Mouse (Mus musculus) Muller cell, postnatal 12 days (primary cell): Measurements from ENCODE around the gene Tlx2.

Experiments used
- DNase-seq: peaks from one replicate; pipeline ENCODE4 v3.0.0-alpha.2; 2015; ENCODE audit errors: inconsistent ontology term

Tlx2 gene

DNA sequence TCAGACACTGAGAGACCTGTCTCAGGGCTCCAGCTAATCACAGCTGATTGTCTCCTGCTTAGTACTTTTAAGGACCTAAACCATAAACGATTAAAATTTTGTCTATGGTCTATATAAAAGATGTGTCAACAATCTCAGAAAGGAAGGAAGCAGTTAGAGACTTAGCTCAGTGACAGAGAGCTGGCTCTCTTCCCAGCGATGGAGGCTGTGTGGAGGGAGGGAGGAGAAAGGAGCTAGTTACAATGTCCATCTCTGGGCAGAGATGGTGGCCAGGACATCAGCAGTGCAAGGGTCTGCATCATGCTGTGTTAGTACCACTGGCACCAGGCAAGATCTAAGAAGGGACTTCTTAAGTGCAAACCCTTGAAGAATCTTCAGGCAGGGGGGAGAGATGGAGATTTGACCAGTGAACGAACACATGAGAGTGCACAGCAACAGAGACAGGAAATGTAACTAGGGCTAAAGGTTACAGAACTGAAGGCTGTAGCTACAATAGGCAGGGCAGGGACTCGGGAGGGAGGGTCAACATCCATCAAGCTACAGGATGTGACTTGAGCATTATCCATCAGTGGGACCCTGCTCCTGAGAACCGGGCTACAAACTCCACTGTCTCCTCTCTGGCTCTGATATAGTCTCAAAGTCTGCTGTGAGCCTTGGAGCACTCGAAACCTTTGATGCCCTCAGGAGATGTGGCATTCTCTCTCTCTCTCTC lies 22.5 kb upstream of the Tlx2 start:
- DNase-seq, result no peak

DNA sequence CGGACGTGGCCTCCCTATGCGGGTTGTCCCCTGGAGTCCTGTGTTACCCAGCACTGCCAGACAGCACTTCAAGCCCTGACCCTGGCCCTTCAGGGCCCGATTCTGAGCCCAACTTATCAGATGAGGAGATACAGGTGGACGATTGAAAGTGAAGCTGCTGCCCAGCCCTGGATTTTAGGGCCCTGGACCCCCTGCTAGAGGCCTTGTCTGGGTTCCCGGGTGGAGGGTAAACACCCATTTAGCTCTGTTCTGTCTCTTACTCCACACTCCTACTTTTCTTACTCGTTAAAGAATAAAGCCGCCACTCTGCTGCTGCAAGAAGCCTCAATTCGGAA lies 17.8 kb upstream of the Tlx2 start:
- DNase-seq, result no peak

DNA sequence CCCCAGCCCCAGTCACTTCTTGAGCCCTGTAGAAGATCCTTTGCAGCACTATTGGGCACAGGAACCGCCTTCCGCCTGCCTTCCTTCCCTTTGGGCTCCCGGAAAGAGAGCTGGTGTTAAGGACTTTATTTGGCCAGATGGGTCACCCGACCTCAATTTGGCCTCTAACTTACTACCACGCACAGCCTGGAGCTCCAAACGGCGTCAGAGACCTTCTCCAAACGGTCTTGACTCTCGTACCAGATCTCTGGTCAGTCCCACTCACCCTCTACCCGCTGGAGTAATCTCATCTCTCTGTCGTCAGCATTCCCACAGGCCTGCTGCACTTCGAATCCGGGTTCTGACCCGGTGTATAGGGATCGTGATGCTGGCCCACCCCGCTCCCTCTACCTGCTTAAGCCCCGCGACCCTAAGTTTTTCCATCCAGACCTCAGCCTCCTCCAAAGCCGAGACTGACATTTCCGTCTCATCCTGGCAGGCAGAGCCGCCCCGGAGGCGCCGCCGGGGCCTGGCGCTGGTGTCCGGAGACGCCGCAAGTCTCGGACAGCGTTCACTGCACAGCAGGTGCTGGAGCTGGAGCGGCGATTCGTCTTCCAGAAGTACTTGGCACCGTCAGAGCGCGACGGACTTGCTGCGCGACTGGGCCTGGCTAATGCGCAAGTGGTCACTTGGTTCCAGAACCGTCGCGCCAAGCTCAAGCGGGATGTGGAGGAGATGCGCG lies 17.3 kb upstream of the Tlx2 start:
- DNase-seq, result peak; percentile 27

DNA sequence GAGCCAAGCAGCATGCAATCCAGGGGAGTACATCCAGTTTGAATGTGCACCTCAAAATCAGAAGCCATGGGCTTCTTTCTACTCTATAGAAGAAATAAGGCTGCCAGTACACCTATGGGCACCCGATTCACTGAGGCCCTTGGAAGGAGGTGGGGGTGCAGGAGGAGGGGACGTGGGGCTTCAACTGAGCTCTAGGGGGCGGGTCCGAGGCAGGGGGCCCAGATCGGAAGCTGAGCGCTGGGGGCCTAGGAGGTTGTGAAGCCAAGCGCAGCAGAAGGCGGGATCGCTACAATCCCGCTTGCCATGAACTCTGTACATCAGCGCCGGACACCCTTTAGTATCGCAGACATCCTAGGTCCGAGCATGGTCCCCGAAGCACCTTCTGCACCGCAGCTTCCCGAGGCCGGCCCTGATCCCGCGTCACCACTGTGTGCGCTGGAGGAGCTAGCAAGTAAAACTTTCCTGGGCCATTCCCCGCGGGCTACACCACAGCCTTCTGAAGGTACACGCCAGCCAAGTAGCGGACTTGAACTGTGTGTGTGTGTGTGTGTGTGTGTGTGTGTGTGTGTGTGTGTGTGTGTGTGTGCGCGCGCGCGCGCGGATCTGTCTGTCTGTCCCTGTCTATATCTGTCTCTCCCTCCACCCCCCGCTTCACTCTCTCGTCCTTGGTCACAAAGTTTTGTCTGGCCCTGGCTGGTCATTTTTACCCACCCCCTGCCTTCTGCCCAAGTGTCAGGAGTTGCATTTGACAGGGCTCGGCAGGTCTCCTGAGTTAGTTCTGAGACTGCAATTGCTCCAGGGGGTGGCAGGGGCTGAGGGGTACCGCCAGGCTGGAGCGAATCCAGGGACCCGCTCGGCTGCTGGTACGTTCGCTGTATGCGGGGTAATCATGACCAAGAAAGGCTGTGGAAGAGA lies 16.3 kb upstream of the Tlx2 start, which contains the start of gene Lbx2:
TSS of gene Lbx2 (plus strand) at position 247 of the 915 bp plus-strand sequence.
- no peak for DNase-seq

DNA sequence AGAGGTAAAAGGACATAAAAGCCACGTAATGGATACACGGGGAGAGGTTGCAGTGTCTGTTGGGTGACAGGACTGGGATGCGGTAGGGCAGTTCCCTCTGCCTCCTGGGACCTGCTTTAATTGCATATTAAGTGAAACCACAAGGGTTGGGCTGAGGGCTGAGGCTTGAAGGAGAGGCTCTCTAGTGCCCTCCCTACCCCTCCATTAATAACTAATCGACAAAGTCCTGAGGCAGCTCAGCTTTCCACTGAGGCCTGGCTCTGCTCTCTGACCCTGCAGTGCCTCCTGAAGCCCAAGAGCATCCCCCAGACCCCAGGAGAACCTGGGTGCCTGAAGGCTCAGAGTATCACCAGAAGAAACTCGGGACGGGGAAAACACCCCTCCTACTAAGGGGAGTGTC lies 14.4 kb upstream of the Tlx2 start:
- no peak for DNase-seq

DNA sequence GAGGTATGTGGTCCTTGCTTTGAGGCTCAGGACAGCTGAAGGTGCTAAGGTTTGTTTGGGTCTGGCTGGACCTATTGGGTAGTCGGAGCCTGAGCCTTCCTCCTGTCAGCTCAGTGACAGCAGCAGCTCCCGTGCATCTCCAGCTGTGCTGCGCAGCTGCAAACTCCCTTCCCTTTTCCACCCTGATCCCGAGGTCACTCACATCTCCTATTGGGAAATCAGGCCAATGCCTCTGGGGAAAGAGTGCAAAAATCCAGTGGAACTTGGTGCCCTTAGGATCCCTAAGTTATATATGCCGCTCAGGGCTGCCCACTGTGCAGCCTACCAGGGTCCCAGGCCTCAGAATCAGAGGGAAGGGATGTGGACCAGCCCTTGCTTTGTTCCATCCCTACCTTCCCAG lies 13.4 kb upstream of the Tlx2 start:
- no peak for DNase-seq

DNA sequence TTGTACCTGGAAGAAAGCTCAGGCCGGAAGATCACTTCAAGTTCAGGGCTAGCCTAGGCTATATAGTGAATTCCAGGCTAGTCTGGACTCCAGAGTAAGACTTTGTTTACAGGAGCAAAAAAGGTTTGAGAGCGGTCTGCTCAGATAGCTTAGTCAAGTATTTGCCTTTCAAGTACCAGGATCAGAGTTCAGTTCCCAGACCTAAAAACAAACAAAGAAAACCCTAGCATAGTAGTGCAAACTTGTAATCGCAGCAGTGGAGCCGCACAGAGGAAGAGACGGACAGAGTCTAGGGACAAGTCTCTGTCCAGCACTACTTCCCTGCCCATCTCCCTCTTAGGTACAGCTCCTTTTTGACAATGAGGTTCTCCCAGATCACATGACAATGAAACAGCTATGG lies 10.1 kb upstream of the Tlx2 start:
- no peak for DNase-seq

DNA sequence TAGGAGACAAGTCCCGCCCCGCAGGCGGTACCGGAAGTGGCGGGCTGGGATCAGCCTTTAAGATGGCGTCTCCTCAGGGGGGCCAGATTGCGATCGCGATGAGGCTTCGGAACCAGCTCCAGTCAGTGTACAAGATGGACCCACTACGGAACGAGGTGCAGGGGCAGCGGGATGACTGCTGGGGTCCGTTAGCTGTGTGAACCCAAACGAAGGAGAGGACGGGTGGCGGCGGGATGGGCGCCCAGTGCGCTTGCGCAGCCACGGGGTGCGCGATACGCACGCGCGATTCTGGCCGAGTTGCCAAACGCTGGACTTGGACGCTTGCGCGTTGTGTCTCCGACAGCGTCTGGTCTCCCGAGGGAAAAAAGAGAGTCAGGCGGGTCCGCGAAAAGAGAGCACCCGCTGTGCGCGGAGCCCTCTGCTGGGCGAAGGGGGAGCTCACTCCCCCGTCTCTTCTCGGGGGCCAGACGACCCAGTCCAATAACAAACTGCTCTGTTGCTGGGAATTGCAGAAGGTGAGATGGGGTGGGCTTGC lies 8.3 kb upstream of the Tlx2 start:
- peak; percentile 98 for DNase-seq

DNA sequence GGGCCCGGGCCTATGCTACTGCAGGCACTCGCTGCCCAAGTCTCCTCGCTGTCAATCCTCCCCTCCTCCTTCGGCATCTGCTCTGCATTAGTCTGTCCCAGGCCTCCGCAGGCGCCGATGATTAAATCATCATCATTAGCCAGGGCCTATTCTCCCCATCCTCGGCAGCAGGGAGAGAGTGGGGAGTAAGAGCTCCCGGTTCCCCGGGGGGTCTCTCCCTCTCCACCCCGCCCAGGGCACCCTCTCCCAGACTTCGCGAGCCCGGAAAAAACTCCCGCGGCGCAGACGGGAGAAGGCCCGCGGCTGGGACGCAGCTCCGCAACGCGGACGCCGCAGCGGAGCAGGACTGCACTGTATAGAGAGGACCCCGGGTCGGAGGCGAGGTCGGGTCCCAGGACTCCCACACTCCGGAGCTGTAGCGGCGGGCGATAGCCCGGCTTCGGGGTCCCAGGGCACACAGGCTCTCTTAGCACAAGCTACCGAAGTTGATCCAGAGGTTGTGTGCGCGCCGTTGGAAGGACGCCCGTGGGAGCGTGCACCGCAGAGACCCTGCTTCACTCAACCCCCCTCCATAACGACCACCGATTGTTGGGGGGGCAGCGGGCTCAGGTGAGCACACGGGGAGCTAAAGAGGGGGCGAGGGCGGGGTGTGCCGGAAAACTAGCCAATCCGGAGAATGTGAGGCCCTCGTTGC lies 7.7 kb upstream of the Tlx2 start, which contains the start of gene Pcgf1:
TSS of gene Pcgf1 (plus strand) at position 240 of the 694 bp plus-strand sequence.
- peak; percentile 57 for DNase-seq

DNA sequence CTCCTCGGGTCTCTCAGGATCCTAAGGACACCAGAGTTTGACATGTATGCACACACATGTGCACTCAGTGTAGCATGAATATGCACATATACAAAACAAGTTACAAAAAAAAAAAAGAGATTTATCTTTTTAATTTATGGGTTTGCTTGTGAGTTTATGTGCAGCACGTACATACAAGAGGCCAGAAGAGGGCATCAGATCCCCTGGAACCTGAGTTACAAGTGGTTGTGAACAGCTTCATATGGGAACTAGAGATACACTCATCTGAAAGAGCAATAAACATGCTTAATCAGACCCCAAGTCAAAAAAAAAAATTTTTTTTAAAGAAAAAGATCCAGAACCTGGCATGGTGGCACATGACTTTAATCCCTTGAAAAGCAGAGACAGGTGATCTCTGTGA lies 4.9 kb upstream of the Tlx2 start:
- no peak for DNase-seq

DNA sequence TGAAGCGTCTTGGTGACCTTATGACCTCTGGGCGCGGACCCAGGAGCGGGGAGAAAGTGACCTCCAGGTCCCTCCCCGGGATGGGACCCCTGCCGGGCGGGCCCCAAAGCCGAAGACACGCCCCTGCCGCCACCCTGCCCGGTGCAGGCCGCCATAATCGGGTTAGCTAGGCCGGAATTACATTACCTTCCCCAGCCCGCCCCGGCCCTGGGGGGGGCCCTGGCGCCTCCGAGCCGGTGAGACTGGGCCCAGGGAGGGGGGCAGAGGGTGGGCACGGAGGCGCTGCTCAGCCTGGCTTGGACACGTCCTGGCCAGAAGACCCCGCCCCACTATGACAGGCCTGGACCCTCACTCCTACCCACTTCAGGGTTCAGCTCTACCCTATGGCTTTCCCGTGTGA lies 1.1 kb upstream of the Tlx2 start:
- DNase-seq, result no peak

DNA sequence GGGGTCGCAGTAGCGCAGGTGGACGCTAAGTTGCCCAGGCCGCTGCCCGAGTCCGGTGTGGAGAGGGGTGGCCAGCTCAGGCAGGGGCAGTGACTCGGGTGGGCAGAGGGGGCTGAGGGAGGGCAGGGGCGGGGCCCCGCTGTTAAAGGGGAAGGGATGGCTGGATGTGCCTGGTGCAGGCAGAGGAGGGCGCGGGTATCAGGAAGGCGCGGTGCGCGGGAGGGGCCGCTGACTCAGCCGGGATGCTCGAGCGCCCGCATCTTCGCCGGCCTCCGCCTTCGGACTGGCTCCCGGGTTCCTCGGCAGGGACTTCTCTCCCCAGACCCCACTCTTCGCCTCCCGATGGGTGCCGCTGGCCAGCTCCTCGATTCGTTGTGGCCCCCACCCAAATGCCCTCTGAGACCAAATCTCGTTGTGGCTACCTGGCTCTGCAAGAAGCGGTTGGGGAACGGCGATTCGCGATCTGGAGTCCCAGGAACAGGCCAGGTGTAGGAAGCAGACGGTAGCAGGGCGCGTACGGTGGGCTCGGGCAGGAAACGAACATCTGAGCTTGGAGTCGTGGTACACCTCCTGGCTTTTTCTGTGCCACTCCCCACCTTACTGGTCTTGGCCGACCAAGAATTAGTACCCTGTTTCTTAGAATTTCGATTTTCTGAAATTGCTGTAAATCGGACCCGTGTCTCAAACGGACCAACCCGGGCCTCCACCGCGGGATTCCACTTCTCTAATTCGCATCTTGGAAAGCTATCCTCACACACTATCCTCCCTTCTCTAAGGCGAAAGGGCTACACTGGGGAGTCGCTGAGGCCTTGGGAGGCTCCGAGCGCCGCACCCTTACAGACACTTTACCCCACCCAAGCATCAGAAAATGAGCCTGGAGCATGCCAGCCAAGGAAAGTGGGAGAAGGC lies 472 bp upstream of the Tlx2 start:
- peak; percentile 65 for DNase-seq

DNA sequence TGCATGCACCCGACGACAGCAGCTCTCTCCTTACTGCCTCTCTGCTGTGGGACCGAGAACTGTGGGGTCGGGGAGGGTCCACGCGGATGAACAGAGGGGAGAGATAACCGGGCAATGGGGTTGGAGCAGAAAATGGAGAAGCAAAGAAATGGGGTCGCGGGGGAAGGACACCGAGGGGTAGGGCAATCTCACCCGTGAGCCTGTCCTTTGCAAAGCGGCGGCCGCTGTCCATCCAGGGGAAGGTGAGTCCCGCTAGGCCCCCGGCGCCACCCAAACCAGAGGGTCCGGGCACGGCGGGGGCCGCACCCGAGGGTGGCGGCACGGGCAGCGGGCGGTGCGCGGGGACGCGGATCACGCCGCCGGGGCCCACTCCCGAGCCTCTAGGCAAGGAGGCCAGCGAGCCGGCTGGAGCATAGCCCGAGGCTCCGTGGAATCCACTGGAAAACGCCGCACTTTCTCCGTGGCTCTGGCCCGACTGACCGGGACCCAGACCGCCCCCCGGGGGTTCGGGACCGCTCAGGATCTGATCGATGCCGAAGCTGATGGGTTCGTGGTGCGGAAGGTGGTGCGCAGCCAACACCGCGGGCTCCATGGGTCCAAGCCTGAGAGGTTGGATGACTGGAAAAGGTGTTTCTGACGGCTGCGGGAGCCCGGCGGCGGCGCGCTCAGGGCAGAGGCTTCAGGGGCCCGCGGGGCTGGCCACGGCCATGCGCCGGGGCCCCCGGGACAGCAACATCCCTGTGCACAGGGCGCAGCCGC lies 426 bp downstream of the Tlx2 start:
- DNase-seq, result no peak

DNA sequence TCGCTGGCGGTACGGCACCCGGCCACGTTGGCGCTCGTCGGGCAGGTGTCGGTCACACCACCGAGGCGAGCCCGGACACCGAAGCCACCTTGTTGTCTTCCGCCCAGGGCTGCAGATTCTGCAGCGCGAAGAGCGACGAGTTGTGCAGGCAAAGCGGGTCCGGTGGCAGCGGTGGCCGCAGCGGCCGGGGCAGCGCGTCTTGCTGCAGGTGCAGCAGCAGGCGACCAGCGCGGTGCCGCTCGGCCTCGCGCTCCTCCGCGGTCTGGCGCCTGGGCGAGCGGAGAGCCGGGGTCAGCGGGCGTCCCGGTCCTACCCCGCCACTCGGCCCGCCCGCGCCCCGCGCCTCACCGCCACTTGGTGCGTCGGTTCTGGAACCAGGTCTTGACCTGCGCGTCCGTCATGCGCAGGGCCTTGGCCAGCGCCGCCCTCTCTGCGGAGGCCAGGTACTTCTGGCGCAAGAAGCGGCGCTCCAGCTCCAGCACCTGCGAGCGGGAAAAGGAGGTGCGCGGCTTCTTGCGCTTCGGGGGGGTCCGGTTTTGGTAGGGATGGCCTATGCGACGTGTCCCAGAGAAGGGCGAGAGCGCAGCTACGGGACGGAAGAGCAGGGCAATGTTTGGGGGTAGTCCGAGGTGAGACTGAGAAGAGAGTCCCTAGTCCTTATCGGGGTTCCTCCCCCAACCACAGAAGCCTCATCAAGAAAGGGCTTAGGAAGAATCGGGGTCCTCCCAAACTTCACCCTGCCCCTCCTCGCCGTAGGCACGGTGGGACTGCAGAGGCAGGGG lies 1.2 kb downstream of the Tlx2 start:
- no peak for DNase-seq

DNA sequence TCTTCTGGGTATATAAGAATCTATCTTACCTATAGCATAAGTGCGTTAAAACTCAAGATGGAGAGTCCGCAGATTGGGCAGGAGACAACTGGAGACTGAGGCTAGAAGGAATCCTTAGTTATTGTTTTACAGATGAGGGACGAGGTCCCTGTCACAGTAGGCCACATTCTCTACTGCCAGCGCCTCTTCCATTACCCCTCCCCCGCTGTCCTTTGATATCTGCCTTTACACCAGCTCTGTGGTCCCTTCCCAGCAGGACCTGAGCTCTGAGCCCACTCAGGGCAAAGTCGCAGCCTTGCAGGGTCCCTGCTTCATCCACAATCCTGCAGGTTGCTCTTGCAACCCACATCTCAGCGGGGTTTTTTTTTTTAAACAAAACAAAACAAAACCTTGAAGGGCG lies 1.9 kb downstream of the Tlx2 start:
- DNase-seq, result no peak

DNA sequence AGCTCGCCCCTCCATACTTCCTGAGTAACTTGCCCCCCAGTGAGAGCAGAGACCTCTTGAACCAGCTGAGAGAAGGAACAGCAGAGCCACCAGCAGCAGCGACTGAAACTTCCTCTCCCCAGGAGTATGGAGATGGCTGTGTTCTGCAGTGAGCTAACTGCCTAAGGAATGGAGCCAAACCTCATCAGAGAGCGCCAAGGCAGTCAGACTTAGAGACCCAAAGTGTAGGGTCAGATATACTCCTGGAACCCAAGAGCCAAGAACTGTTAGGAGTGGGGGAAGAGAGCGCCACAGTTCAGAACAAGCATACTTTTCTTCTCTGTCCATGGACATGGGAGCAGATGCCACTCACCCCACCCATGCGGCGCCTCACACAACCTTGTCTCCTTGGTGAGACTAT lies 3.7 kb downstream of the Tlx2 start:
- DNase-seq, result no peak

DNA sequence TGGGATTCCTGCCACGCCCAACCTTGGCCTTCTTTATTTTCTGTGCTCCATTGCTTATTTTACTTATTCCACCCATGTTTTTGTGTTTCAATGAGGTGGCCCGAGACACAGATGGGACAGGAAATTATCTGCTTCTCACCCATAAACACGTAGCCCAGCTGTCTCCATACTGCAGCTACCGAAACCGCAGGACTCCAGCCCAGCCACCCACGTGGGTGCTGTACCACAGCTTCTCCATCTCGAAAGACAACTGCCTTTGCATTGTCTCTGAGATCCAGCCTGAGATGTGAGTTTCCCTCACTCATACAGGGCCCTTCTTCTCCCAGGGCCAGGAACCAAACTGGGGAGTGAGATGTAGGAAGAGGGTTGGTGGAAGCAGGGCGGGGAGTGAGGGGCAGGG lies 4.1 kb downstream of the Tlx2 start:
- no peak for DNase-seq

DNA sequence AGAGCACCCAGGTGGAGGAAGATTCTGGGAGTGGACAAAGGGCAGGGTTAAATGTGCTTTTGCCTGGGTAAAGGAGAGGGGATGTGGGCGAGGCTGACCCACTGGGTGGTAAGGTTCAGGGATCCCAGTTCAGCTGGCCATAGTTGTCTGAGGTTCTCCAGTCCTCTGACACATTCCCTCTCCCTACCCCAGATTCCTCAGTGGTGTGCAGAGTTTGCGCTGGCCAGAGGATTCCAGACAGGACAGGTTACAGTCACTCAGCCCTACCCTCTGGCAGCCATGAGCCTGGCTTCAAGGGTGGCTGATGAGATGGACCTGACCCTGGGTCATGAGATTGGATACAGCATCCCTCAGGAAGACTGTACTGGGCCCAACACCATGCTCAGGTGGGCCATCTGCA lies 11.4 kb downstream of the Tlx2 start:
- DNase-seq, result no peak

DNA sequence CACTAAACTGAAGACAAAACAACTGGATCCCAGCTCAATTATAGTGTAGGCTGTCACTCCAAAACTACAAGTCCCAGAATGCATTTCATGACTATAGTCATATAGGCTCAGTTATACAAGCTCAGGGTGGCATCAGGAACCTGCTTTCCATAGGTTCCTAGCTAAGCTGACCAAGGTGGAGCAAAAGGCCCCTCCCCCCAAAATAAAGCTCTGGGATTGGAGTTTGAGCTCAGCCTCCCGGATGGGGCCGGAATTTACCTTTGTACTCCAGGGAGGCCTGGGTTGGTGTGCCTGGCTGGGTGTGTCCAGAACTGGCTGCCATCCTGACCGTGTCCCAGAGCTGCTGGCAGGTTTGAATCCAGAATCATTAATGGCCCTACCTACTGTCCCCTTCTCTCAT lies 12.3 kb downstream of the Tlx2 start, which contains the start of gene Dqx1:
TSS of gene Dqx1 (plus strand) at position 55 of the 400 bp plus-strand sequence.
- no peak for DNase-seq
